Mouse (Mus musculus): ENCODE results near the gene Ndufaf2. TPM values are rescaled to one million over a fixed set of nuclear protein-coding genes. Genes with fewer than 3 reads are reported as not detected.
A peak's percentile ranks its signal among the peaks of the same experiment; 100 is the strongest.

Gene Ndufaf2
- polyA plus RNA-seq, 1 experiment = 49.3 TPM

DNA sequence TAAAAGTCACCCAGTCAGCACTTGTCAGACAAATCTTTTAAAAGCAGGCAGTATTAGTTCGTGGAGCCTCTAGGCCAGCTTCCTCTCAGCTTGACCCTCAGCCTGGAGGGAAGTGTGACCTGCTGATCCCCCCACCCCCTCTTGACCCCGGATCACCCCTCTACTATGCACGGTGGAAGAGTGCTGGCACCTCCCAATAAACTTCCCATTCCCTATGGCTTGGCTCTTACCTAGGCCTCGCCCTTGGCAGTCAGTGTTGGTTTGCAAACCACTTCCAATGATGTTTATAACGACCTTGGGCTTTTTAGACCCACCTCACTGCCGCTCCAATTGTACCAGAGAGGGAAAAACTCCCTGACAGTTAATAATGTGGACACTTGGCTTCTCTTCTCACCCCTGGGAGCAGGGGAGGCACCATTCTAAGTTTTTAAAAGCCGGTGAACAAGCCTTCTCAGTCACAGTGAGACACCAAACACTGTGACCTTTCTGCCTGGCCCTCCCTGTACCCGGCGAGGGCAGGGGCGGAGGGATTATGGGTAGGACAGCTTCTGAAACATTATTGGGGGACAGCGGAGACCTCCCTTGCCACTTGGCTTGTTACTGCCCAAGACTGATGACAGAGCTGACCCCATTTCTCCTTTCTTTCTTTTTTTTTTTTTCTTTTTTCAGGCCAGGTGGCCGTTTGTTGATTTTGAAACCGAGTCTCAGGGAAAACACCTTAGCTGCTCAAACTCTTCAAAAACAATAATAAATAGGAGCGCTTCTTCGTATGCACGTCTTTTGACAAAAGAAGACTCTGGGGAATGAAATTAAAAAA, 203.8 kb downstream of the Ndufaf2 start:
- Histone ChIP-seq H3K27me3 (ENCODE audit: control insufficient read depth, insufficient read depth, low read length) (no peaks in the 10 kb centered on the region), H3K4me3 (ENCODE audit: control insufficient read depth, low read depth, low read length) (peak overlapping the region; percentile 39), H3K27ac (ENCODE audit: control insufficient read depth, insufficient read depth, low read depth, low read length) (peak overlapping the region; percentile 52; the same call in 1 of the 2 replicates), H3K36me3 (ENCODE audit: control insufficient read depth, insufficient read depth, low read length) (no peaks in the 10 kb centered on the region), H3K4me1 (ENCODE audit: control insufficient read depth, insufficient read depth, low read length) (peaks cover 6% of the 10 kb centered on the region)
- no peak for TF ChIP-seq CTCF (IDR thresholded peaks at IDR 0.05; ENCODE audit: control insufficient read depth, insufficient read depth, insufficient replicate concordance, low read depth, low read length)
- TF ChIP-seq POLR2A (IDR thresholded peaks at IDR 0.05; ENCODE audit: control insufficient read depth, low read depth, low read length) = no peak

DNA sequence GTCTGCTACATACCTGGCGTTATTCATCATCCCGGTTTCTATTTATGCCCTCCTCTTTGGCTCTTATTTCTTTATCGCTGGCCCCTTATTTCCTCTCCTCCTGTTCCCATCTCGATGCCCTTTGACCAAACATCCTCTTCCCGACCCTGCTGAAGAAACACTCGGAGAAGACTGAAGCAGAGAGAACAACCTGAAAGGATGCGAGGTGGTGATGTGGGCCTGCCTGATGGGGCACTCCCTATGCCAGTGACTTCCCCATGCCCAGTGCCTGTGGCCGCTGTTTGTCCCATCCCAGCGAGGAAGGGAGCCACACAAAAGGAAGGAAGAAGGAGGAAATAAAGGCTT, 204.4 kb downstream of the Ndufaf2 start:
- Histone ChIP-seq H3K36me3 (ENCODE audit: control insufficient read depth, insufficient read depth, low read length) (no peaks in the 10 kb centered on the region), H3K4me3 (ENCODE audit: control insufficient read depth, low read depth, low read length) (no peak overlapping the region), H3K4me1 (ENCODE audit: control insufficient read depth, insufficient read depth, low read length) (peaks cover 6% of the 10 kb centered on the region), H3K27ac (ENCODE audit: control insufficient read depth, insufficient read depth, low read depth, low read length) (peak overlapping the region; percentile 34; the same call in 1 of the 2 replicates), H3K27me3 (ENCODE audit: control insufficient read depth, insufficient read depth, low read length) (no peaks in the 10 kb centered on the region)
- TF ChIP-seq POLR2A (IDR thresholded peaks at IDR 0.05; ENCODE audit: control insufficient read depth, low read depth, low read length) (no peak), CTCF (IDR thresholded peaks at IDR 0.05; ENCODE audit: control insufficient read depth, insufficient read depth, insufficient replicate concordance, low read depth, low read length) (no peak)

Other genes starting within 250 kb of the Ndufaf2 start
- 1.5 and 2.7 TPM in 2 replicates for gene Smim15, start 114.2 kb downstream of the Ndufaf2 start, polyA plus RNA-seq (2012; rRNA removed)
- gene Ercc8, start 108 bp upstream of the Ndufaf2 start, polyA plus RNA-seq (2012; rRNA removed) = 30.1 and 32.2 TPM in 2 replicates
- 0.30 and 0.34 TPM in 2 replicates for gene Elovl7, start 55.8 kb upstream of the Ndufaf2 start, polyA plus RNA-seq (2012; rRNA removed)
- gene Depdc1b, start 157.7 kb upstream of the Ndufaf2 start, polyA plus RNA-seq (2012; rRNA removed) = 4.8 and 5.5 TPM in 2 replicates

All from testis, adult 2 months (tissue).